Mouse (Mus musculus): ENCODE results near the gene Rbms1. TPM values are rescaled to one million over a fixed set of nuclear protein-coding genes. Genes with fewer than 3 reads are reported as not detected.

Gene Rbms1
- polyA plus RNA-seq, 1 experiment from 2014 or later = 146 TPM

GRCm38 (mm10) chr2:60711098-60711880 lies 251.7 kb downstream of the Rbms1 start:
- 72% methylated on average over 7 of the region's 7 CpGs for WGBS
- Histone ChIP-seq H3K9ac (replicated peaks; ENCODE audit: low read depth, low read length) (no peak overlapping the region), H3K27ac (ENCODE audit: low read length) (peak overlapping the region; percentile 18; the same call in 1 of the 2 replicates)

DNA sequence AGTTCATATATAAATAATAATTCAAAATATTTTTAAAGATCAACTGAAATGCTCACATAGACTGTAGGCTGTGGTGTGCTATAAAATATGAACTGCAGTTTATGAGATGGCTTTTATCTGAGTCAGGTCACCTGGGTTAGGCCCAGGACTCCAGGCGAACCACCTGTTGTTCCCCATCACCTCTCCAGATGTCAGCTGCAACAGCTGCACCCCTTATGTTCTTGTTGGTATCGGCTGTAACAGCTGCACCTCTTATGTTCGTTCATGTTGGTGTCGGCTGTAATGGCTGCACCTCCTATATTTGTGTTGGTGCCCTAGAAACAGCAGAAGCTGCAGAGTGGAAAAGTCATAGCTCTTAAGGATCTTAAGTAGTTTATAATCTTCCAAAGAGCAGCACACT lies 252.7 kb downstream of the Rbms1 start:
- ATAC-seq (ENCODE audit: insufficient number of reproducible peaks, insufficient read depth, low FRiP score, low read depth) = no peak
- Histone ChIP-seq H3K27me3 (ENCODE audit: control insufficient read depth, insufficient read depth, low read length) (no peaks in the 10 kb centered on the region), H3K4me3 (ENCODE audit: low read depth, low read length) (no peak overlapping the region), H3K9ac (replicated peaks; ENCODE audit: low read depth, low read length) (no peak overlapping the region), H3K27ac (ENCODE audit: low read length) (no peak overlapping the region), H3K4me1 (ENCODE audit: control insufficient read depth, insufficient read depth, low read length) (0 out of 2 replicates have a peak, but pooled peaks cover 6% of the 10 kb centered on the region), H3K9me3 (ENCODE audit: control insufficient read depth, low read depth, low read length) (no peaks in the 10 kb centered on the region), H3K4me2 (replicated peaks; ENCODE audit: low read depth, low read length) (no peak overlapping the region), H3K36me3 (ENCODE audit: control insufficient read depth, insufficient read depth, low read length) (no peaks in the 10 kb centered on the region)
- WGBS = 77% methylated on average over 4 of the region's 4 CpGs

More at GRCm38 (mm10) chr2:60711098-60711880, 251.7 kb downstream of the Rbms1 start:
- Histone ChIP-seq H3K27me3 (ENCODE audit: control insufficient read depth, insufficient read depth, low read length) (no peaks in the 10 kb centered on the region), H3K36me3 (ENCODE audit: control insufficient read depth, insufficient read depth, low read length) (no peaks in the 10 kb centered on the region), H3K4me2 (replicated peaks; ENCODE audit: low read depth, low read length) (no peak overlapping the region), H3K4me1 (ENCODE audit: control insufficient read depth, insufficient read depth, low read length) (0 out of 2 replicates have a peak, but pooled peaks cover 9% of the 10 kb centered on the region), H3K9me3 (ENCODE audit: control insufficient read depth, low read depth, low read length) (no peaks in the 10 kb centered on the region), H3K4me3 (ENCODE audit: low read depth, low read length) (no peak overlapping the region)
- no peak for ATAC-seq (ENCODE audit: insufficient number of reproducible peaks, insufficient read depth, low FRiP score, low read depth)

GRCm38 (mm10) chr2:60708671-60709070 lies 254.3 kb downstream of the Rbms1 start:
- Histone ChIP-seq H3K9ac (replicated peaks; ENCODE audit: low read depth, low read length) (no peak overlapping the region), H3K36me3 (ENCODE audit: control insufficient read depth, insufficient read depth, low read length) (no peaks in the 10 kb centered on the region), H3K4me3 (ENCODE audit: low read depth, low read length) (no peak overlapping the region), H3K4me1 (ENCODE audit: control insufficient read depth, insufficient read depth, low read length) (0 out of 2 replicates have a peak, but pooled peaks cover 5% of the 10 kb centered on the region), H3K4me2 (replicated peaks; ENCODE audit: low read depth, low read length) (no peak overlapping the region), H3K27me3 (ENCODE audit: control insufficient read depth, insufficient read depth, low read length) (no peaks in the 10 kb centered on the region), H3K9me3 (ENCODE audit: control insufficient read depth, low read depth, low read length) (no peaks in the 10 kb centered on the region), H3K27ac (ENCODE audit: low read length) (no peak overlapping the region)
- ATAC-seq (ENCODE audit: insufficient number of reproducible peaks, insufficient read depth, low FRiP score, low read depth) = no peak
- 18% methylated on average over 3 of the region's 3 CpGs for WGBS

- ATAC-seq (ENCODE audit: insufficient number of reproducible peaks, insufficient read depth, low FRiP score, low read depth) = no peak
Measured at GRCm38 (mm10) chr2:60706866-60707265, 256.1 kb downstream of the Rbms1 start.

DNA sequence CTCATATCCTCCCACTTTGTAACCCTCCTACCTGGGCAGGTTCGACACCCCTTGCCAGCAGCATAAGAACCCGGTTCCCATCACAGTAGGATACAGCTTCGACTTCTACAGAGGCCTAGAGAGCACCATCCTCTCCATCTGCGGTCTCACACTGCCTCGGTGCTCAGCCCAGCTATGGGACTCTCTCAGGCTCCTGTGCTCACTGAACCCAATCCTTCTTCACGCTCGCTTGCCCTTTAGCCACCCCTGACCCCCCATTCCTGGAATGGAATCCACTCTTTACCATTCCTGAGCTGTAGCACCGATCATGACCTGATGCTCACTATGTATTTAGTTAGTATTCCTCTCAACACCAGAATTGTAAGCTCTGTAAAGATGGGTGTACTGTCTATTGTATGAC lies 257.6 kb downstream of the Rbms1 start:
- WGBS = 94% methylated on average over 8 of the region's 8 CpGs
- H3K9ac ChIP-seq (replicated peaks; ENCODE audit: low read depth, low read length) = no peak overlapping the region
- no peak overlapping the region for H3K4me3 ChIP-seq (ENCODE audit: low read depth, low read length)
- H3K36me3 ChIP-seq (ENCODE audit: control insufficient read depth, insufficient read depth, low read length) = no peaks in the 10 kb centered on the region
- H3K27me3 ChIP-seq (ENCODE audit: control insufficient read depth, insufficient read depth, low read length) = no peaks in the 10 kb centered on the region
- H3K4me1 ChIP-seq (ENCODE audit: control insufficient read depth, insufficient read depth, low read length) = 0 out of 2 replicates have a peak, but pooled peaks cover 3% of the 10 kb centered on the region
- H3K9me3 ChIP-seq (ENCODE audit: control insufficient read depth, low read depth, low read length) = no peaks in the 10 kb centered on the region
- H3K4me2 ChIP-seq (replicated peaks; ENCODE audit: low read depth, low read length) = no peak overlapping the region
- H3K27ac ChIP-seq (ENCODE audit: low read length) = no peak overlapping the region
- no peak for ATAC-seq (ENCODE audit: insufficient number of reproducible peaks, insufficient read depth, low FRiP score, low read depth)

More at GRCm38 (mm10) chr2:60706866-60707265, 256.1 kb downstream of the Rbms1 start:
- Histone ChIP-seq H3K27ac (ENCODE audit: low read length) (no peak overlapping the region), H3K9me3 (ENCODE audit: control insufficient read depth, low read depth, low read length) (no peaks in the 10 kb centered on the region), H3K27me3 (ENCODE audit: control insufficient read depth, insufficient read depth, low read length) (no peaks in the 10 kb centered on the region), H3K9ac (replicated peaks; ENCODE audit: low read depth, low read length) (no peak overlapping the region), H3K4me1 (ENCODE audit: control insufficient read depth, insufficient read depth, low read length) (0 out of 2 replicates have a peak, but pooled peaks cover 3% of the 10 kb centered on the region), H3K36me3 (ENCODE audit: control insufficient read depth, insufficient read depth, low read length) (no peaks in the 10 kb centered on the region), H3K4me2 (replicated peaks; ENCODE audit: low read depth, low read length) (no peak overlapping the region), H3K4me3 (ENCODE audit: low read depth, low read length) (no peak overlapping the region)
- WGBS = 66% methylated on average over 3 of the region's 3 CpGs

GRCm38 (mm10) chr2:60703315-60703714 lies 259.7 kb downstream of the Rbms1 start:
- H3K36me3 ChIP-seq (ENCODE audit: control insufficient read depth, insufficient read depth, low read length) = no peaks in the 10 kb centered on the region
- H3K4me3 ChIP-seq (ENCODE audit: low read depth, low read length) = no peak overlapping the region
- no peaks in the 10 kb centered on the region for H3K27me3 ChIP-seq (ENCODE audit: control insufficient read depth, insufficient read depth, low read length)
- WGBS = 30% methylated on average over 4 of the region's 4 CpGs
- no peak overlapping the region for H3K4me2 ChIP-seq (replicated peaks; ENCODE audit: low read depth, low read length)
- H3K9me3 ChIP-seq (ENCODE audit: control insufficient read depth, low read depth, low read length) = no peaks in the 10 kb centered on the region
- peak; percentile 91 for ATAC-seq (ENCODE audit: insufficient number of reproducible peaks, insufficient read depth, low FRiP score, low read depth)
- H3K9ac ChIP-seq (replicated peaks; ENCODE audit: low read depth, low read length) = no peak overlapping the region
- H3K4me1 ChIP-seq (ENCODE audit: control insufficient read depth, insufficient read depth, low read length) = peaks cover 4% of the 10 kb centered on the region; the same call in 1 of the 2 replicates
- peak overlapping the region; percentile 73 for H3K27ac ChIP-seq (ENCODE audit: low read length)

DNA sequence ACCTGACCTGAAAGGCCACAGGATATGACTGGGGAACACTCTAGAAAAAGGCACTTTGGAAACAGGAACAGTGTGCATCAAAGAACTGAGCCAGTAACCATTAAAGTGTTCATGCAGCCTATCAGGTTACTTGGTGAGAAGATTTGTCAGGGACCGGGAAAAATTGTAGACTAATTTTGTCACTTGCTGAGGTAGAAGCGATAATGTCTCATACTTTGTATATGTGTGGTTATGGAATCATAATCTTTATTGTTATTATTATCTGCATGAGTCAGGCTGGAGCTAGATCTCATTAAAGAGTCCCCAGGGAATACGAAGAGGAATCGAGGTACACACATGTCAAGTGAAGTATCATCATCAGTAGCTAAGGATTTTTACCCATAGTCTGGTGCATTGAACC lies 262.0 kb downstream of the Rbms1 start:
- H3K36me3 ChIP-seq (ENCODE audit: control insufficient read depth, insufficient read depth, low read length) = no peaks in the 10 kb centered on the region
- H3K27ac ChIP-seq (ENCODE audit: low read length) = no peak overlapping the region
- no peak overlapping the region for H3K4me3 ChIP-seq (ENCODE audit: low read depth, low read length)
- H3K9me3 ChIP-seq (ENCODE audit: control insufficient read depth, low read depth, low read length) = no peaks in the 10 kb centered on the region
- no peaks in the 10 kb centered on the region for H3K27me3 ChIP-seq (ENCODE audit: control insufficient read depth, insufficient read depth, low read length)
- H3K4me2 ChIP-seq (replicated peaks; ENCODE audit: low read depth, low read length) = no peak overlapping the region
- H3K9ac ChIP-seq (replicated peaks; ENCODE audit: low read depth, low read length) = no peak overlapping the region
- ATAC-seq (ENCODE audit: insufficient number of reproducible peaks, insufficient read depth, low FRiP score, low read depth) = no peak
- H3K4me1 ChIP-seq (ENCODE audit: control insufficient read depth, insufficient read depth, low read length) = peaks cover 11% of the 10 kb centered on the region; the same call in 1 of the 2 replicates
- 89% methylated on average over 4 of the region's 4 CpGs for WGBS

Measured in stomach, embryonic 14.5 days (tissue).